Mouse (Mus musculus) embryo, embryonic 10.5 days (tissue): ENCODE data around the gene Pcbp4.
A peak's percentile ranks its signal among the peaks of the same experiment; 100 is the strongest.

ENCODE experiments used
- DNase-seq: peaks from one replicate; pipeline ENCODE4 v3.0.0-alpha.2; 2015; ENCODE audit warnings: low spot score

The Pcbp4 gene

GRCm38 (mm10) chr9:106447348-106447747, 5.7 kb upstream of the Pcbp4 start, which contains the start of the genes Abhd14b and Abhd14a:
TSS of gene Abhd14b (plus strand) at chr9:106447459.
TSS of gene Abhd14a (minus strand) at chr9:106447678.
- DNase-seq = peak; percentile 95

DNA sequence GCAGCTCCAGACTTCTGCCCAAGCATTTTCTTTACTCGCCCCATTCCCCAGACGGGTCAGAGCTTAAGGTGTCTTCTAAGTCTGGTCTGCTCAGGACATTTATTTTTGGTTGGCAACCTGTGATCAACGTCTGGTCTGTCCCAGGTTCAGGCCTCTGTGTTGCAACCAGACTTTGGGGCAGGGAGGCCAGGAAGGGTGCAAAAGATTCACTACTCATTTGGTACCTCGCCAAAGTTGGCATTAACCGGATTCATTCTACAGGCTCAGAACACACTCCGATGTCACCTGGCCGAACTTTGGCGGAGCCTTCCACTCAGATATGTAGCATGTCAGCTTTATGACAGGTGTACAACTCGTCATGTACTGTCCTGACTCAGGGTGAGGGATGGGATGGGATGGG, 5.1 kb upstream of the Pcbp4 start:
- DNase-seq = no peak

DNA sequence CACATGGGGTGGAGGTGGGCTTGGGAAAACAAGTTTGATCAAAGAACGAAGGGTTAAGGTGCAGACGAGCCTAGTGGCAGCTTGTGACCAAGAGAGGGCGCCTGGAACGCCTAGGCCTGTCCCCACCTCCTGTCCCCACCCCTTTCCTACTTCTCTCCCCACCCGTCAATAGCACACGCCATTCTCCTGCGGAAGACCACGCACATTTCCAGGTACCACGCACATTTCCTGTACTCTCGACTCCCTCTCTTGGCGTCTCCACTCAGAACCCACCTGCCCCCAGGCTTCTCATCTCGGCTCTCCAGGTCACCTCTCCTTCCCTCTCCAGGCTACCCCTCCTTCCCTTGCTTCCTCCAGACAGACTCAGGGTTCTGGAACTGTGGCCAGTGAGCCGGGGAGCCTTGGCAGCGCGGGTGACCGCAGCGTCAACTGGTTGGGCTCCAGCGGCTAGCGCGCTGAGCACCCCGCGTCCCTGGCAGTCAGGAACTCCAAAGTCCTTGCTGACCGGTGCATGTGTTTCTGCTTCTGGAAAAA, 4.5 kb upstream of the Pcbp4 start:
- DNase-seq = peak; percentile 86

GRCm38 (mm10) chr9:106449947-106450346, 3.1 kb upstream of the Pcbp4 start:
- no peak for DNase-seq

DNA sequence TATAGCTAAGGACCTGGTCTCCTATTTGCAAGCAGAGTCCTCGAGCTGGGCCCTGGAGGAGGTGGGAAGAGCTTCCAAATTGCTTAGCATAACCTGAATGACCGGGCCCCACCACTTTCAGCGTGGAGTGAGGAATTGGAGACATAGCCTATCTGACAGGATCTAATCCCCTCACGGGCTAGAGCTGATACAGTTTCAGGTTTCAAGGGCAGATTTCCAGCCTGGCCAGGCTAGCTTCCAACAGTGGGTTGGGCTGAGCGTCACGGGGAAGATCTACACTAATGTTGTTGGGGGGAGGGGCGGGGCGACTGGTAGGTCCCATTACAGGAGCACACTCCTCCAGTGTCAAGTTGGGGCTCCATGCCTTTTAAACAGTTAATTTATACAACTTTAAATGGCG, 2.4 kb upstream of the Pcbp4 start:
- DNase-seq = peak; percentile 85

DNA sequence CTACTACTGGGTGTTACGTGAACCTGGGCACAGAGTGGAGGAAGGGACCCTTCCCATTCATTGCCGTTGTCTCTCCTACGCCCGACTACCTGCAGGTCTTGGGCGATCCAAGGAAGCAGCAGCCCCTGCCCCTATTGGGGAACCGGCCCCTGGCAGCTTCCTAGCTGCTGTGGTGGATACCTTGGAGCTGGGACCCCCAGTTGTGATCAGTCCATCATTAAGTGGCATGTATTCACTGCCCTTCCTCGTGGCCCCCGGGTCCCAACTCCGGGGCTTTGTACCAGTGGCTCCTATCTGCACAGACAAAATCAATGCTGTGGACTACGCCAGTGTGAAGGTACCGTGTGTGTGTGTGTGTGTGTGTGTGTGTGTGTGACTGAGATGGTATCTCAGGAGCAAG, 1.8 kb upstream of the Pcbp4 start:
- DNase-seq = no peak

DNA sequence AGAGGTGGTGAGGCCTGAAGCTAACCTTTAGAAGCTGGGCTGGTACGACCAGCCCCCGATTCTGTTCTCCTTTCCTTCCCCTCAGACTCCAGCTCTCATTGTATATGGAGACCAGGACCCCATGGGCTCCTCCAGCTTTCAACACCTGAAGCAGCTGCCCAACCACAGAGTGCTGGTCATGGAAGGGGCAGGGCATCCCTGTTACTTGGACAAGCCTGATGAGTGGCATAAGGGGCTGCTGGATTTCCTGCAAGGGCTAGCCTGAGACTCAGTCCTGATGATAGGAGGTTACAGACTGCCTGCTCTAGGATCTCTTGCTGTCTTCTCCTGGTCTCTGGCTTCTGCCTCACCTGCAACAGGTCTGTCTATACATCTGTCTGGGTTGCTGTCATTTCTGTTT, 1.2 kb upstream of the Pcbp4 start:
- no peak for DNase-seq

DNA sequence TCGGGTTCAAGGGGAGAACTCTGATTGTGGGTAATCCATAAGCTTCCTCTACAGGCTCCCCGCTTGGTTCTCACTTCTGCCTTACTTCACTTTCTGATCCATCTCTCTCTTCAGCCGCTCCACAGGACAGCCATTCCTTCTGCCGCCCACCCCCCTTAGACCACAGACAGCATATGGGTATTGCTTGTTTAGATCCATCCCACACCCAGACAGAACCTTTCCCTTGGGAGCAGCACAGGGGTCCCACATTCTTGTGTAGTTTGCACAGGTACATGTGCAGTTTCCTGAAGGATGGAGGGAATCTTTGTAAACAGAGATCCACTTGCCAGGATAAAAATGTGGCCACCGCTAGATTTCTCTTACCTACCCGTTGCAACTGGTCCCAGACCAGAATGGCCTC, 740 bp upstream of the Pcbp4 start:
- no peak for DNase-seq

- DNase-seq = peak; percentile 82
These were observed 270 bp upstream of the Pcbp4 start for GRCm38 (mm10) chr9:106452821-106453220.

- DNase-seq = no peak
These were observed 1.1 kb downstream of the Pcbp4 start for GRCm38 (mm10) chr9:106454071-106454761.

DNA sequence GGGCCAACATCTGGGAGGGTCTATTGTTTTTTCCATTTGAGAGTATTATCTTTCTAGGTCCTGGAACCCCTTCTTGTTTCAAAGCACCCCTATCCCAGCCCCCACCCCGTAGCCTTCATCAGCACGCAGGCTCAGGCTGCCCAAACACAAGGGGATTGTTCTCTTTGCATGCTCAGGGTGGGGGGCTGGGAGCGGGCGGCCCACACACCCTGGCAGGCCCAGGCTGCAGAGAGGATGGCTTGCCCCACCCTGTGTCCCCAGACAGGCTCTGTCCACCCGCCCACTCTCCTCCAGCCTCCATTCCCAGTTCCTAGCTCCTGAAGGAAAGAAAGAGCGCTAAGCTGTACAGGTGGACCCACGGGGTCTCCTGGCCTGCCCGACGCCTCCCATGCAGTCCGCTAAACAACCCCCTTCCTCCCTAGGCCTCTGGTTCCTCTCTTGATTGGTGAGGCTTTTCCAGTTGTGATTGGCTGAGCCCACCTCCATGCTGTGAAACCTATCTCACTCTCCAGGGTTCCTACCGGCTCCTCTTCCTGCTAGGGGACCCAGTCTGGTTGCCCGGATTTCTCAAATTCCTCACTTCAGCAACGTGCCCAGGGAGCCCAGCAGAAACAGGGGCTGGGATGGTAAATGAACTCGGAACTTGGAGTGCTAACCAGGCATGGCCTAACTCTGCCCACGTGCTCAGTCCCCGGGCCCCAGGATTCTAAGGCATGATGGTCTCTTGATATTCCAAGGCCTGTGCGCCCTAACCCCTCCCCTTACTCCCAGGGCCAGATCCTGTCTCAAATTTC, 2.0 kb downstream of the Pcbp4 start:
- peak; percentile 83 for DNase-seq

GRCm38 (mm10) chr9:106456325-106457162, 3.5 kb downstream of the Pcbp4 start:
- DNase-seq = peak; percentile 85

GRCm38 (mm10) chr9:106457163-106457559, 4.1 kb downstream of the Pcbp4 start:
- no peak for DNase-seq

DNA sequence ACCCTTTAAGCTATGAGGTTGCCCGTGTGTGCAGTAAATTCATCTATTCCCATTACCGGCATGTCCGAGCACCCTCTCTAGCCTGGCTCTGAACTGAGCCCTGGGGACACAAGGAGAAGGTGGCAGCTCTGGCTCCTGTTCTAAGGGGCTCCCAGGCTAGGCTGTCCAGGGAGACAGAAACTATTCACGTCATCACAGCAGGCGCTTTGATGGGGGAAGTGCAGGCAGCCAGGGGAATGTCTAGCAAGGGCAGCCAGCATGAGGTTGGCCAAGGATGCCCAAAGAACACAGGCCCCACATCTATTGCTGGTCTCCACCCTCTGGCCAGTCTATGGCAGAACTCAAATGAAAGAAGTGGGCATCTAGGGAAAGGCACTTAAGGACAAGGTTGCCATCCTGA, 4.8 kb downstream of the Pcbp4 start:
- no peak for DNase-seq

DNA sequence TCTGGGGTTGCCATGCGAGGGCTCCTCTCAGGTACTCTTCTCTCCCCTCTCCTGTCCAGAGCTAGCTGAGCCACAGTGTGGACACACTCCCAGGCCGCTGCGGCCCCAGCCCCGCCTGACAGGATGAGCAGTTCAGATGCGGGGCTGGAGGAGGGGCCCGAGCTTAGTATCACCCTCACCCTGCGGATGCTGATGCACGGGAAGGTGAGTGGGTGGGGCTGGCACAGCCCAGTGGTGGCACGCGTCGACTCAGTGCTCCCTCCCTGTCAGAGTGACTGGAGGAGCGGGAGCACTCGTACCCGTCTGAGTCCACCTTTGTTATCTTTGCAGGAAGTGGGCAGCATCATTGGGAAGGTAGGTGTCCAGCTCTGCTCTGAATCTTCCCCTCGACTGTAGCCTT, 6.9 kb downstream of the Pcbp4 start:
- DNase-seq = no peak

- DNase-seq = no peak
These were observed 7.4 kb downstream of the Pcbp4 start for GRCm38 (mm10) chr9:106460401-106461025.

- no peak for DNase-seq
These were observed 7.9 kb downstream of the Pcbp4 start for GRCm38 (mm10) chr9:106461026-106461415.

DNA sequence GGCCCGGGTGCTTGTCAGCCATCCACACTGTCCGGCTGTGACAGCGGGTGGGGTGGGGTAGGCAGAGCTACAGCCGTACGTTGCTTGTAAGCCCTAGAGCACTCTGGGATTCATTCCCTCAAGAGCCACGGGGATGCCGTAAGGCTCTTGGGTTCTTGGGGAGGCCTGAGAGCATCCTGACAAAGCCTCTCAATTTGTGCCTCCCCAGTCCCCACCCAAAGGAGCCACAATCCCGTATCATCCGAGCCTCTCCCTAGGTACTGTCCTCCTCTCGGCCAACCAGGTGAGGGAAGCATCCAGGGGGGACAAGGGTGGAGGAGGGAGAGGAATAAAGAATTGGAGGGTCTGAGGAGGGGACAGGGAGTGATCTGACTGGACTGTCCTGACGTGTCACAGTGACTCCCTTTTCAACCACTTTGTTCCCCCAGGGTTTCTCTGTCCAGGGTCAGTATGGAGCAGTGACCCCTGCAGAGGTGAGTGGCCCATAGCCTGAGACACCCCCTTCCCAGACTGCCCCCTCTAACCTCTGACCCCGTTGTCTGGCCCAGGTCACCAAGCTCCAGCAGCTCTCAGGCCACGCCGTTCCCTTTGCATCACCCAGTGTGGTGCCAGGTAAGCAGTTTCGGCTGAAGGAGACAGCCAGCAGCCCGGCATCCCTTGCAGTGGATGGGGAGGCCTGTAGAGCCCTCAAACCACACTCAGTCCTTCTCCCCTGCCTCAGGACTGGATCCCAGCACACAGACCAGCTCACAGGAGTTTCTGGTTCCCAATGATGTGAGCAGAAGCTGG, 8.7 kb downstream of the Pcbp4 start:
- DNase-seq = no peak

- DNase-seq = no peak
These were observed 9.3 kb downstream of the Pcbp4 start for GRCm38 (mm10) chr9:106462430-106462800.

DNA sequence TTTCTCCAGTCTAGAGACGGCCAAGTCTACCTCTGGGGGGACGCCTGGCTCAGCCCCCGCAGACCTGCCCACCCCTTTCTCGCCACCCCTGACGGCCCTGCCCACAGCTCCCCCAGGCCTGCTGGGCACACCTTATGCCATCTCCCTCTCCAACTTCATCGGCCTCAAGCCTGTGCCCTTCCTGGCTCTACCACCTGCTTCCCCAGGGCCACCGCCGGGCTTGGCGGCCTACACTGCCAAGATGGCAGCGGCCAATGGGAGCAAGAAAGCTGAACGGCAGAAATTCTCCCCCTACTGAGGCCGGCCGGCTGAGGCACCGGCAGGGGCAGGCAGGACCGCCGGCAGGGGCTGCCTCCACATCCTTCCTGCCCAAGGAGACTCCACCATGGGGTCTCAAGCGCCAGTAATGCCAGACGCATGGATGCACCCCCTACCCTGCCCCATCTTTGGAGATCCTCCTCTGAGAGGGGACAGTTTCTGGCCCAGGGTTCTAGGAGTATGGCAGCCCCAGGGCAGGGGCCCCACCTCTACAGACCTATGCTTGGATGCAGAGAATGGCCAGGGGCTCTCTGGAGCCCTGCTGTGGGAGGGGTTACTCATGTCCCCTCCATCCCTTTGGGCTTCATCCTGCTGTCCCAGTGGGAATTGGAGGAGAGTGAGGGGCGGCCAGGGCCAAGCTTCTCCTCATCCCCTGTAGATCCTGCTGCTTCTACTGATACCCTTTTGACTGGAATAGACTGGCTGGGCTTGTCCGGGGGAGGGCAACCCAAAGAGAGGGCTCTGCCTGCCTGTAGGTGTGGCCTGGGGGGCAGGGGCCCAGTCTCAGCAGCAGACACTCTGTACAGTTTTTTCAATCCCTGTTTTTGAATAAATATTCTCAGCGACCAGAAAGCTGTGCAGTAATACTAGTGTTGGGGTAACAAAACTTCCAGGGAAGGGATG, 10.3 kb downstream of the Pcbp4 start:
- no peak for DNase-seq
